18 mouse cellular contexts compared by ENCODE assay signal in the genomic region with DNA sequence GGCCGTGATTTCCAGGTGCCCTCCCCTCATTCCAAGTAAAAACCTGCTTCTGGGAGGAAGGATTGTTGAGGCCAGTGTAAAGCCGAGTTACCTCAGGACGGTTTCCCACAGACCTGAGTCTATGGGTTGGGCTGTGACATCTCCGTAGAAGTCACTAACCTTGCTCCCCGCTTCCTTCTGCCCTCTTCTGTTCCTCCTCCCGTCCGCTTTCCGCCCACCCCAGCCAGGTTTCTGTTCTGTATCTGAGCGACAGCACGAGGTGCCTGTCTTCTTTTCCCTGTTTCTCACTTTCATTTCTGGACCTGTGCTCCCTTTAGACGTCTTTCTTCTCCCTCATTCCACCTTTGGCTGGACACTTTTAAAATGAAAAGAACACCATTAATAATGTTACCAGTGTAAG.
"Had no signal": no experiment of that assay in that cellular context is flagged by ENCODE, and none has a peak within 500 bp of the region (broad histone marks: within the 10 kb centered on the region; RNA-seq: fewer than 3 reads in every experiment).

No protein-coding gene starts in this region.

- H3K4me1 ChIP-seq: heart, embryonic 13.5 days; heart, embryonic 15.5 days; hindbrain, embryonic 10.5 days; hindbrain, embryonic 12.5 days; intestine, embryonic 15.5 days; limb, embryonic 10.5 days; limb, embryonic 12.5 days had no signal

- DNase-seq: gastrocnemius, postnatal 14 days; gastrocnemius, postnatal 36 days; heart, adult 2 months; heart, postnatal 4 days; liver had no signal

- H3K4me3 ChIP-seq: heart, adult 2 months; heart, embryonic 13.5 days; heart, embryonic 15.5 days; hindbrain, embryonic 10.5 days; hindbrain, embryonic 12.5 days; intestine, embryonic 15.5 days; left cerebral cortex, adult 2 months; limb, embryonic 10.5 days; limb, embryonic 12.5 days had no signal

- H3K27me3 ChIP-seq: heart, embryonic 13.5 days; heart, embryonic 15.5 days; hindbrain, embryonic 12.5 days; intestine, embryonic 15.5 days; limb, embryonic 12.5 days had no signal

- ATAC-seq: forebrain, embryonic 16.5 days; hindbrain, embryonic 16.5 days; inflammation-experienced regulatory T-cells, adult 6 months; intestine, embryonic 15.5 days had no signal

- H3K27ac ChIP-seq: heart, adult 2 months; heart, embryonic 13.5 days; heart, embryonic 15.5 days; hindbrain, embryonic 10.5 days; hindbrain, embryonic 12.5 days; hindbrain, embryonic 14.5 days; intestine, embryonic 15.5 days; left cerebral cortex, adult 2 months; limb, embryonic 10.5 days; limb, embryonic 12.5 days; liver, embryonic 14.5 days had no signal
